Mouse (Mus musculus) ES-Bruce4 (cell line): ENCODE data around the gene Itgb3.

Source experiments
- CTCF ChIP-seq: IDR thresholded peaks from one replicate; pipeline ENCODE4 v1.8.1; 2011; ENCODE audit warnings: low read depth, low read length
- EP300 ChIP-seq: IDR thresholded peaks from 2 replicates; pipeline ENCODE4 v1.6.1; 2011; ENCODE audit warnings: low read depth, low read length; ENCODE audit not compliant: insufficient read depth

GRCm38 (mm10) chr11:104661106-104661505 lies 53.3 kb downstream of the Itgb3 start:
- TF ChIP-seq CTCF (no peak), EP300 (no peak)
